Mouse (Mus musculus) stomach, embryonic 14.5 days (tissue): Measurements from ENCODE around the gene Pitpna. TPM values are rescaled to one million over a fixed set of nuclear protein-coding genes. Genes with fewer than 3 reads are reported as not detected.
"Not testable (repeated sequence)": the region's sequence is repeated elsewhere in the genome, so short reads cannot be mapped to it uniquely, and the experiment has no call there.

Experiments used
- ATAC-seq: fragments of 200-750 bp; cut with Nextera tagmentation; 2 replicates; pipeline ENCODE4 v1.8.0; 2017; ENCODE audit warnings: low read depth, moderate TSS enrichment; ENCODE audit not compliant: insufficient number of reproducible peaks, insufficient read depth, low FRiP score
- H3K27ac ChIP-seq: fragments of 300-500 bp; sonication (generic); 2 replicates; pipeline ENCODE4 v1.5.1; 2014; ENCODE audit warnings: mild to moderate bottlenecking, low read length, moderate library complexity, mixed read lengths
- H3K27me3 ChIP-seq: fragments of 300-500 bp; sonication (generic); 2 replicates; pipeline ENCODE4 v1.6.1; 2014; ENCODE audit warnings: low read length, control low read depth, mixed read lengths; ENCODE audit not compliant: control insufficient read depth, insufficient read depth
- H3K36me3 ChIP-seq: fragments of 300-500 bp; sonication (generic); 2 replicates; pipeline ENCODE4 v1.6.1; 2014; ENCODE audit warnings: mild to moderate bottlenecking, control low read depth, low read length, moderate library complexity, mixed read lengths; ENCODE audit not compliant: control insufficient read depth, insufficient read depth
- H3K4me1 ChIP-seq: fragments of 300-500 bp; sonication (generic); 2 replicates; pipeline ENCODE4 v1.6.1; 2014; ENCODE audit warnings: low read length, control low read depth, mixed read lengths; ENCODE audit not compliant: control insufficient read depth, insufficient read depth
- H3K4me2 ChIP-seq: fragments of 300-500 bp; sonication (generic); replicated peaks from 2 replicates; pipeline ENCODE4 v1.6.1; 2014; ENCODE audit warnings: low read depth, low read length, control low read depth
- H3K4me3 ChIP-seq: fragments of 300-500 bp; sonication (generic); 2 replicates; pipeline ENCODE4 v1.5.1; 2014; ENCODE audit warnings: low read depth, low read length, control low read depth
- H3K9ac ChIP-seq: fragments of 300-500 bp; sonication (generic); replicated peaks from 2 replicates; pipeline ENCODE4 v1.6.1; 2014; ENCODE audit warnings: low read depth, mild to moderate bottlenecking, control low read depth, low read length, moderate library complexity, mixed read lengths
- H3K9me3 ChIP-seq: fragments of 300-500 bp; sonication (generic); 2 replicates; pipeline ENCODE4 v1.6.1; 2016; ENCODE audit warnings: low read depth, low read length, control low read depth; ENCODE audit not compliant: control insufficient read depth
- WGBS: fragments of 180-500 bp; shearing (Covaris S2); extraction: QIAGEN DNeasy Blood & Tissue Kit; methylation state at CpG from one replicate; pipeline ENCODE4 v1.1.7; 2014; 5-methylcytosine and 5-hydroxymethylcytosine counted together
- polyA plus RNA-seq: library from polyadenylated mRNA; unstranded; fragments of >200 nt; fragmentation: Nextera tagmentation; extraction: Ambion mirVana; gene quantifications from 2 replicates; pipeline ENCODE4 v1.2.1, GENCODE M21; 2014

Pitpna gene
- polyA plus RNA-seq, 1 experiment from 2014 or later: 74.4 TPM

DNA sequence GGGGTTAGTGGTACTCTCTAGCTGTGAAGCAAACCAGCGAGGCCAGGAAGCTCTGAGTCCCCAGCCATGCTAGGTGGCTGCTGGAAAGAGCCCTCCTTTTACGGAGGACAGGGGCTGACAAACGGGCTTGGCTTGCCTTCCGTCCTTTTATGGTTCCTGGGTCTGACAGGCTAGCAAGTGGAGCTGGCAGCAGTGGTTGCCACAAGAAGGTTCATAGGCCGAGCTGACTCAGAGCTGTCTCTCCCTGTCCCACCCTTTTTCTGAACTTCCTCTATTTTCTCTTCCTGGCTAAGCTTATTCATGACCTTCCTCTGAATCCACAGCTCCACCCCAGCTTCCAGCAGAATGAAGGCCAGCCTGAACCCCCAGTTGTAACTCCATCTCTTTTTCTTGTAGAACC lies 4.7 kb downstream of the Pitpna start:
- Histone ChIP-seq H3K4me2 (no peak overlapping the region), H3K27ac (no peak overlapping the region), H3K27me3 (no peaks in the 10 kb centered on the region), H3K4me1 (peaks cover 8% of the 10 kb centered on the region), H3K9me3 (no peaks in the 10 kb centered on the region), H3K36me3 (peaks cover 12% of the 10 kb centered on the region), H3K4me3 (no peak overlapping the region), H3K9ac (no peak overlapping the region)
- WGBS: 85% methylated on average over 5 of the region's 5 CpGs
- no peak for ATAC-seq

DNA sequence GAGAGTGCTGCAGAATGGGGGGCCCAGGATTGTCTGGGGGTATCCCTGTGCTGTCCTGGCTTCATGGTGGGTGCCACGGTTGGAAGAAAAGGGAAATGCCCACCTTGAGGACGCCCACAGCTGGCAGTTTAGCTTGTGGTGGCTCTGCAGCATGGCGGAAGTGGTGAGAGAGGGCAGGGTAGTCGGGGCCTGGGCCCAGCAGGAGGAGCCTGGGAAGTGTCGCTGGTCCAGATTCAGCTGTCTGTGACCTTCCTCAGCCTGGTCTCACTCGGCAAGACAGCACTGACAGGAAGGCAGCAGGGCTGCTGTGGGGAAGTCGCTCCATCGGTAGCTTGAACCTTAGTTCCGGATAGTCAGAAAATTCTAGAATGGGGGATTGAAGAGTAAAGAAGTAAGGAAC lies 6.5 kb downstream of the Pitpna start:
- Histone ChIP-seq H3K9me3 (no peaks in the 10 kb centered on the region), H3K9ac (no peak overlapping the region), H3K4me2 (no peak overlapping the region), H3K4me1 (peaks cover 1% of the 10 kb centered on the region; the same call in 1 of the 2 replicates), H3K27ac (no peak overlapping the region), H3K27me3 (no peaks in the 10 kb centered on the region), H3K4me3 (no peak overlapping the region), H3K36me3 (peaks cover 24% of the 10 kb centered on the region)
- no peak for ATAC-seq
- WGBS: 81% methylated on average over 9 of the region's 9 CpGs

DNA sequence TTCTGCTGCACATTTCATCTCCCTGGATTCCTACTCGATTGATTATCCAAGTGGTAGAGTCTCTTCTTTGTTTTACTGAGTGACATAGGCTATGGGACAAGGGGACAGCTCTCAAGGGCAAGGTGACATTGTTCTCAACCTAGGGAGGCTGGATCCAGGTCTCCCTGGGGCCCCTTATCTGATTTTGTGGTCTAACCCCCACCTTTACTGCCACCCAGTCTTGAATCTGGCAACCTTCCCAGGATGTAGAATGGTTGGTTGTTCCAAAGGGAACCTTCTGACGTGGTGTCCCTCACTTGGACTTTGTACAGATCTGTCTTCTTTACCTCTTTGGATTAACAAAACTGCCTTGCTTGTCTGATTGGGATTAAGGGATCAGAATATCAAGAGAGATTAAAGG lies 7.5 kb downstream of the Pitpna start:
- no peak overlapping the region for H3K27ac ChIP-seq
- WGBS: 79% methylated on average over 2 of the region's 2 CpGs

DNA sequence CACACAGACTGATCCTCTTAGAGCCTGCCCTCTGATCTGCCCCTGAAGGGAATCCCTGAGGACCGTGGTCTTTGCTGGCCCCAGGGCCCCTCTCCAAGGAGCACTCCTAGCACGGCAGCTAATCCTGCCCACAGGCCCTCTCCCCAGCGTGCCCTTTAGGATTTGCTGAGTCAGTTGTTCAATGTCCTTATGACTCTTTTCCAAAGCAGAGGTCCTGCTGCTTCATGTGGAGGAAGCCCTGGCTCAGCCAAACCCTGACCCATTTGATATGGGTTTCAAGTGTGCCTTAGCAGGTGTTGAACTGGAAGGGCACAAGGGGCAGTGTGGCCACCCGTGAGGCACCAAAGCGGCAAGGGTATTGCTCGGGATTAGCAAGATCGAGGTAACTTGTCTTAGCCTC lies 7.9 kb downstream of the Pitpna start:
- no peak overlapping the region for H3K27ac ChIP-seq
- no peak for ATAC-seq

More for the DNA sequence above, 7.5 kb downstream of the Pitpna start:
- Histone ChIP-seq H3K4me2 (no peak overlapping the region), H3K9me3 (no peaks in the 10 kb centered on the region), H3K4me1 (no peaks in the 10 kb centered on the region), H3K4me3 (no peak overlapping the region), H3K27me3 (no peaks in the 10 kb centered on the region), H3K9ac (no peak overlapping the region), H3K36me3 (peaks cover 29% of the 10 kb centered on the region)
- ATAC-seq: no peak

DNA sequence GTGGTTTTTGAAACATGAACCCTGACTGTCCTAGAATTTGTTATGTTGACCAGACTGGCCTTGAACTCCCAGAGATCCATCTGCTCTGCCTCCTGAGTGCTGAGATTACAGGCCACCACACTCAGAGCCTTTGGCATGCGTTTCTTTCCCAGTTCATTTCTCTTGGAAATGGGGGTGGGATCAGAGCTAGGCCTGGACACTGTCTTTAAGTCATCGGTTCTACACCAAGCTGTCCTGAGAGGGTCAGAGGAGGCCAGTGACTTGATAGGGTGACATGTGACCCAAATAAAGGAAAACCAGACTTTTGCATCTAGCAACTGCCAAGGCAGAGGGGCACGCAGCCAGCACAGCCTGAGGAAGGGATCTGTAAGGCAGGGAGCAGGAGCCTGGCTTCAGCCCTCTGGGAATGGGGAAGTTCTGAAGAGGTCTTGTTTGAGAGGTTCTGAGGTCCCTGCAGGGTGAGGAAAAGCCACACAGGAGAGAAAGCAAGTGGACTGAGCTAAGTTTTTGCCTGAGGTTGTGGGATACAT lies 8.9 kb downstream of the Pitpna start:
- no peak for ATAC-seq
- Histone ChIP-seq H3K4me2 (no peak overlapping the region), H3K9me3 (no peaks in the 10 kb centered on the region), H3K4me3 (no peak overlapping the region), H3K36me3 (peaks cover 43% of the 10 kb centered on the region), H3K9ac (no peak overlapping the region), H3K27ac (no peak overlapping the region), H3K27me3 (no peaks in the 10 kb centered on the region), H3K4me1 (no peaks in the 10 kb centered on the region)
- WGBS: 87% methylated on average over 3 of the region's 3 CpGs

More for the DNA sequence above, 7.9 kb downstream of the Pitpna start:
- H3K9ac ChIP-seq: no peak overlapping the region
- H3K4me3 ChIP-seq: no peak overlapping the region
- no peaks in the 10 kb centered on the region for H3K9me3 ChIP-seq
- WGBS: 81% methylated on average over 7 of the region's 7 CpGs
- H3K4me1 ChIP-seq: no peaks in the 10 kb centered on the region
- no peak overlapping the region for H3K4me2 ChIP-seq
- peaks cover 33% of the 10 kb centered on the region for H3K36me3 ChIP-seq
- H3K27me3 ChIP-seq: no peaks in the 10 kb centered on the region

DNA sequence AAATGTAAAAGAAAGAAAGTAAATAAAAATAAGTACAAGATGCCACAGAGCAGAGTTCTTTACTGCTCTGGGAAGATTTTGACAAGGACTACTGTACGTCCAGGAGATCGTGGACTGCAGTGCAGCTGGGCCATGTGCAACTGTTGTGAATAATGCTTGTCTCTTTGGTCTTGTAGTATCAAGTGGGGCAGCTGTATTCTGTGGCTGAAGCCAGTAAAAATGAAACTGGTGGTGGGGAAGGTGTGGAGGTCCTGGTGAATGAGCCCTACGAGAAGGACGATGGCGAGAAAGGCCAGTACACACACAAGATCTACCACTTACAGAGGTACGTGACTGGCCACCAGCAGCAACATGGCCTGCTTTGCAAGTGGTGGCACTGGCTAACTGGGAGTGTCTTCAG lies 10.1 kb downstream of the Pitpna start:
- 79% methylated on average over 6 of the region's 6 CpGs for WGBS
- H3K36me3 ChIP-seq: peaks cover 46% of the 10 kb centered on the region
- H3K4me1 ChIP-seq: no peaks in the 10 kb centered on the region
- no peaks in the 10 kb centered on the region for H3K27me3 ChIP-seq
- no peak for ATAC-seq
- H3K9ac ChIP-seq: no peak overlapping the region
- H3K9me3 ChIP-seq: no peaks in the 10 kb centered on the region
- H3K4me3 ChIP-seq: no peak overlapping the region
- no peak overlapping the region for H3K4me2 ChIP-seq
- peak overlapping the region; percentile 21; the same call in 1 of the 2 replicates for H3K27ac ChIP-seq

DNA sequence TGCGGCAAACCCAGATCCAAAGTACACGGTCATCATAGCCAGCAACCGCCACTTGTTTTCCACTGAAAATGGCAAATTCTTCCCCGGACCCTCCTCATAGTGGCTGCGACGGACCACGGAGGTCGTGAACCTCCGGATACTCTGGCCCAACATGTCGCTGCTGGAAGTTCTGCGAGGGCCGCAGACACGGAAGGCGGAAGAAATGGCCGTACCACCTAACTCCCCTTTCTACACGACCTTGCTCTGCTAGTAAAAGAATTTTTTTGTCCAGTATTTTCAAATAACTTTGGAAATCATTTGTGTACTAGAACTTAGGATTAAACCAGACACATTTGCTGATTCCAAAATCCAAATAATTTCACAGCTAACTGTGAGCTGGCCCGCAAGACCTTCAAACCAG lies 11.9 kb downstream of the Pitpna start:
- peaks cover 51% of the 10 kb centered on the region for H3K36me3 ChIP-seq
- H3K4me1 ChIP-seq, H3K9me3 ChIP-seq, H3K27ac ChIP-seq, H3K27me3 ChIP-seq, H3K4me2 ChIP-seq, ATAC-seq, H3K9ac ChIP-seq, H3K4me3 ChIP-seq: not testable (repeated sequence)
- WGBS: 93% methylated on average over 16 of the region's 17 CpGs

DNA sequence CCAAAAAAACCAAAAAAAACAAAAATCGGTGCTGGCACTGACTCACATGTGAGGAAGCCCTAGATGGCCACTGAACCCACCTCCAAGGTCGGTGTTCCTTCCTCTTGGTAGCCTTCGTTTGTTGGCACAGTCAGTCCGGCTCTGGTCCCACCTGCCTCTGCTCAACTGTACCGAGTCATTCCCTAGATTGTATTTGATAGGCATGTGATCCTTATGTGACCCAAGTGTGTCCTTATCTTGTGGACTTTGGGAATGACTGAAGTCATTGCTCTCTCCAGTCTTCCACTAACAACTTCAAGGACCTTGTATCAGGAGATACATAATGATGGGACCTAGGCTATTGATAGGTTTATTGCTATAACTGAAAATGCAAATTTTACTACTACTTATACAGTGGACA lies 16.9 kb downstream of the Pitpna start:
- no peak for ATAC-seq
- H3K27ac ChIP-seq: no peak overlapping the region
- no peaks in the 10 kb centered on the region for H3K4me1 ChIP-seq
- H3K9ac ChIP-seq: no peak overlapping the region
- no peak overlapping the region for H3K4me2 ChIP-seq
- H3K9me3 ChIP-seq: no peaks in the 10 kb centered on the region
- H3K36me3 ChIP-seq: peaks cover 53% of the 10 kb centered on the region
- H3K27me3 ChIP-seq: no peaks in the 10 kb centered on the region
- WGBS: 92% methylated on average over 5 of the region's 5 CpGs
- H3K4me3 ChIP-seq: no peak overlapping the region

DNA sequence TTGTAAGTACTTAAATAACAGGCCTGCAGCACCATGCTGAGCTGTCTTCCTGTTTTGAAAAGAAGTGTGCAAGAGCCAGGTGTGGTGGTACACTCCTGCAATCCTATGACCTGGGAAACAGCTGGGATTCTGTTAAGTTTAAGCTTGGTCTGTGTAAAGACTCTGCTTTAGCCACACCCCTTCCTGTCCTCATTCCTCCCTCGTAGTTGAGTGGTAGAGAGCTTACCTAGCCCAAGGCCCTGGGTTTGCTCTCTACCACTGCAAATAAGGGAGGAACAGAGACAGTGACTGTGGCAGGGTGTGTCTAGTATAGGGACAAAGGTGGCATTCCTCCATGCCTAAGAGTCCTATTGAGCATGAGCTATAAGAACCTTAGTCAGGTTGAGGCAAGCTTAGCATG lies 17.4 kb downstream of the Pitpna start:
- Histone ChIP-seq H3K4me2 (no peak overlapping the region), H3K36me3 (peaks cover 54% of the 10 kb centered on the region), H3K9me3 (no peaks in the 10 kb centered on the region), H3K4me3 (no peak overlapping the region), H3K27ac (no peak overlapping the region), H3K9ac (no peak overlapping the region), H3K27me3 (no peaks in the 10 kb centered on the region), H3K4me1 (no peaks in the 10 kb centered on the region)
- WGBS: 42% methylated on average over 1 of the region's 1 CpGs
- no peak for ATAC-seq
